Mouse (Mus musculus) adrenal gland (tissue): Measurements from ENCODE around the gene Iqce.
"Not testable (repeated sequence)": the region's sequence is repeated elsewhere in the genome, so short reads cannot be mapped to it uniquely, and the experiment has no call there.

Source experiments
- intact Hi-C: fragments of 180-260 bp; cut with DNase I; formaldehyde crosslinking; loops from one replicate; pipeline ENCODE4 v1.15.1; 2025

The Iqce gene

DNA sequence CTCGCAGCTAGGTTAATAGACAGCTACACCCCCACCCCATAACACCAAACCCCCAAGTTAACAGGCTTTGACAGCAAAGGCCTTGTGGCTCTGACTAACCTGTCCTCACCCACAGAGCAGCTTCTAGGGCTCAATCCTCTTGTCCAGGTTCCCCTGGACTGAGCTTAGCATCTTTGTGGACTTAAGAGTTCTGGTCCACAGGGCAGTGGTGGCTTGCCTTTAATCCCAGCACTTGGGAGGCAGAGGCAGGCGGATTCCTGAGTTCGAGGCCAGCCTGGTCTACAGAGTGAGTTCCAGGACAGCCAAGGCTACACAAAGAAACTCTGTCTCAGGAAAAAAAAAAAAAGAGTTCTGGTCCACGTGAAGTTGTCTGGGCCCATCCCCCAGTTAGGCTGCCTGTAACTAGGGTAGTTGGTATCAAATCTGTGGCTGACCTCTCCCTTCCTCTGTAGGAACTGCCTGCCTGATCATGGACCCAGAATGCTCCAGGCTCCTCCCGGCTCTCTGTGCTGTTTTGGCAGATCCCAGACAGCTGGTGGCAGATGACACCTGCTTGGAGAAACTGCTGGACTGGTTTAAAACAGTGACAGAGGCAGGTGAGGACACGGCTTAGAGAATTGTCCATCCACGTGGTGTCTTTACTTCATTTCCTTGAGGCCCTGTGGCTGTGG is 3.5 kb upstream of the Iqce start:
- intact Hi-C loops = loop anchor here (5.0 kb wide), 1 partner anchor 42 kb away; no protein-coding TSS in a partner anchor

DNA sequence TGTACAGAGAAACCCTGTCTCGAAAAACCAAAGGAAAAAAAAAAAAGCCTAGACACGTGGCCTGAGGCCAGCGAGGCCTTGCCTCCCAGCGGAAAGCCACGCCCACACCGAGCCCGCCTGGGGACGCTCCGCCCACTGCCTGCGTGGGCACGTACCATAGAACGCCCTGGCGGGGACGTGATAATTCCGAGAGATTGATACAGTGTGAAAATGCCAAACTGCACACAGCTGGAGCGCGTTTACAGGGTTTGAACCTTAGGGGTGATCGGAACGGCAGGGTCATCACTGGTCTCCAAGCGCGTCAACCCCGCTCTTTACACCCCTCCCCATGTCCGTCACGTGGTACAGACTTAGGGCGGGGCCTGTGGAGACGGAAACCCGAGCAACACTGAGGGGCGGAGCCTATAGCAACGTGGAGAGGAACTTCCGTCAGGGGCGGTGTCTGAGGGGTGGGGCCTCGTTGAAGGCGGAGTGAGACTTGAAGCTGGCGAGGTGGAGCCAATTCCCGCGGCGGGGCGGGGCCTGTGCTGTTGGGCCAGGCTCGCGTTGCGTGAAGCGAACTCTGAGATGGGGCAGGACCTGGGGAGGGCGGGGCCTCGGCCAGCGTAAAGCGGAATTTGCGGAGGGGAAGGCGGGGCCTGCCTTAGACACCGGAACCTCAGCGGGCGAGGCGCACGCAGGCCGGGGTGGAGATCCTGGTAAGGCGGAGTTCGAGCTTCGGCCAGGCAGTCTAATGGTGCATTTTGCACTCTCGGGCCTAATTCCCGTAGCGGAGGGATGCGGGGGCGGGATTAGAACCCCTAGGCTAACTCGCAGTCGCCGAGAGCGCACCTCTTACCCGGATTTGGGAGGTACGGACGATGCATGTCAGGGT is 2.4 kb upstream of the Iqce start, which contains the start of gene Brat1:
Brat1 (plus strand) TSS at position 634 of the 874 bp plus-strand sequence.
- intact Hi-C loops = loop anchor here (5.0 kb wide), 1 partner anchor 43 kb away; no protein-coding TSS in a partner anchor

DNA sequence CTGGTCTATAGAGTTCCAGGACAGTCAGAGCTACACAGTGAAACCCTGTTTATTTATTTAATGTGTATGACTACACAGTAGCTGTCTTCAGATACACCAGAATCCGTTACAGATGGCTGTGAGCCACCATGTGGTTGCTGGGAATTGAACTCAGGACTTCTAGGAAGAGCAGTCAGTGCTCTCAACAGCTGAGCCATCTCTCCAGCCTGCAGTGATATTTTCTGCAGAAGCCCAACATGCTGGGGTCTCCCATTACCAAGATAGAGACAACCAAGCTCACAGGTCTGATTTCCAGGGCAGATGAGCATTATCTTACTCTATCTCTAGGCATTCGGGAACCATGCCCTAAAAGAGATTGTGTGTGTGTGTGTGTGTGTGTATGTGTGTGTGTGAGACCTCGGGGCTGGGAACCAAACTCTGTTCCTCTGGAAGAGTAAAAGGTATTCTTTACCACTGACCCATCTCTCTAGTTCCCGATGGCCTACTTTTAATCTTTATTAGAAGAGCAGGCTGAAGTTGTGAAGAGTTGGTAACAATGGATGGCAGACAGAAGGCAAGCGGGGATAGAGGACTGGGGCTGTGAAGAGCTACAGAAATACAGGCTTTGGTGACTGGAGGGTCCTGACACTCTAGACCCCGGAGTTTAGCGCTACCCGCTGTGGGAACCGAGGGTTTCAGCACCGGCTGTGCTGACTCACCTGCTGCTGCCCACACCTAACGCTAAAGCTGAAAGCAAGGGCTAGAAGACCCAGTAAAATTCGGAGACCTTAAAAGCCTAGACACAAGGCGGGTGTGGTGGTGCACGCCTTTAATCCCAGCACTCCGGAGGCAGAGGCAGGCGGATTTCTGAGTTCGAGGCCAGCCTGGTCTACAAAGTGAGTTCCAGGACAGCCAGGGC is 1.6 kb upstream of the Iqce start:
- intact Hi-C loops = no loop called here

DNA sequence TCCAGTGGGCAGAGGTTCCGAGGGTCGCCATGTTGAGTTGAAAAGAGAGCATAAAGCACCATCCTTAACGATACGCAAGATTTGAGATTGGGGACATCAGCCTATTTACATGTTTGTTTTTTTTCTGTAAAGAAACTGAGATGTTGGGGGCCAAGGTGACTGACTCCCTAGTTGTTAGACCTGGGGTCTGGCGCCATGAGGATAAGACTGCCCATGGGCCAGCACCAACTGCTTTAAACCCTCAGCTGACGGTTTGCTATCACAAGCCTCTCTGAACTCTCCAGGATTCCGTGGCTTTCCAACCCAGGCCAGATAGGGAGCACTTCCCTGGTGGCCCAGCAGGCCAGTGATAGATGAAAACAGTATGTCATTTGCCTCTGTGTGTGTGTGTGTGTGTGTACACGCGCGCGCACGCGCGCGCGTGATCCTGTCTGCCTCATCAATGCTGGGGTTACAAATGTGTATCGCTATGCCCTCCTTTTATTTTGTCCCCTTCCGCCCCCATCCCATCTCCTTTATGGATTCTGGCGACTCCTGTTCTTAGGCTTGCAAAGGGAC is 519 bp upstream of the Iqce start:
- intact Hi-C loops = no loop called here

DNA sequence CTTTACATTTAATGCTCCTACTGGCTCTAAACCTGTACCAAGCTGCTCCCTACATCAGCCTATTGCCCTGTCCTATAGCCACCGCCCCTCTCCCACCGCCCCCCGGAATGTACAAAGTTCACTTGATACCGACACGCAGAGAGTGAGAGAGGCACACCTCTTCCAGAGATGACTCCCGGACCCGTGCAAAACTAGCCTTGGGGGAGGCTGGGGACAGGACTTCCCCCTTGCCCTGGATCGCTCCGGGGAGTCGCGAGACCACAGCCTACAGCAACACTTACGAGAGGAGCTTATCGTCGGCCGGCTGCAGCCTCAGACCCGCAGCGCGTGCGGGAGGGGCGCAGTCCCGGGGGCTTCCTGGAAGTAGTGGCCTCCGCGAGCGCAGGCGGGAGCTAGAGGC is 517 bp downstream of the Iqce start:
- intact Hi-C loops = no loop called here

DNA sequence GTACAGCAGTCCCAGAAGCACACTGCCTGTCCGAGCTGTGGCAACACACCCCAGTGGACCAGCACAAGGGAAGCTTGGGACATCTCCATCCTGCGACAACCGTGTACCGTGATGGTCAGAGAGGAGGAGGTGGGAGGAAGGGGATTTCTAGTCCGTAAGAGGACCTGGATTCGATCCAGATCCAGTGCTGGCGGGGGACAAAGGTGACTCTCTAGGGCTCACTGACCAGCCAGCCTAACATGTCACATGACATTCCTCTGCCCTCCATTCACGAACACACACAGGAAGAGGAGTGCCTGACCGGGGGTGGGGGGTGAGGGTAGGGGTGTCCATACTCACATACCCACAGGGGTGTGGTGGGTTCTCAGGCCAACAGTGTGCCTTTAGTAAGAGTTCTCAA is 2.4 kb downstream of the Iqce start:
- intact Hi-C loops = no loop called here

DNA sequence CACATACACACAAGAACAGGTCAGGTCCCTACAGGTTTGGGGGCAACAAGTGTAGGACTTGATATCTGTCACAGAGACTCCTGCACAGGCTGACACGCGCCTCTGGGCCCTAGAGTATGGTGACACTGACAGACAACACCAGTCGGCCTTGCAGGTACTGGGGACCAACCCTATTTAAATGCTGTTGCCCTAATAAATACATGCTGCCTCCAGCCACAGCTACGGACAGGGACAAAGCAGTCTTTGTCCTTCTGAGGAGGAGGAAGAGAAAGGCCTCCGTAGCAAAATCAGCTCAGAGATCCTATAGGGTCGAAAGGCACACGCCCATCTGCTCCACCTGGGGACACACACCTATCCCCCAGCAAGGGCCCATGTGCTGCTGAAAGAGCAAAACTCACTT is 6.2 kb downstream of the Iqce start:
- intact Hi-C loops = no loop called here

DNA sequence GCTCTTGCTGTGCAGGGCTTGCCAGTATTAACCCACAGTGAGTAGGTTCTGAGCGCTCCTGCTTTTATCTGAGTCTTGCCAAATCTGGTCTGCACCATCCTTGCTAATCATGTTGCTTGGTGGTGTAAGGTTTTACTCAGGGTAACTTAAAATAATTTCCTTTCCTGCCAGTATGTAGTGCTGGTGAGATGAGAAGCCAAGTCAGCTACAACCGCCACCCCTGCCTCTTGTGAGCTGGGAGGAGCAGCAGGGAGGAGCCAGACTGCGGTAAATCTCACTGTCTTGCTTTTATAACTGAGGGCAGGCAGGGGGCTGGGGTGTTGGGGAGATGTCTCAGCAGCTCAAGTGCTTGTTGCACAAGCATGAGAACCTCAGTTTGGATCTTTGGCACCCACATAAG is 13.7 kb downstream of the Iqce start:
- intact Hi-C loops = no loop called here

DNA sequence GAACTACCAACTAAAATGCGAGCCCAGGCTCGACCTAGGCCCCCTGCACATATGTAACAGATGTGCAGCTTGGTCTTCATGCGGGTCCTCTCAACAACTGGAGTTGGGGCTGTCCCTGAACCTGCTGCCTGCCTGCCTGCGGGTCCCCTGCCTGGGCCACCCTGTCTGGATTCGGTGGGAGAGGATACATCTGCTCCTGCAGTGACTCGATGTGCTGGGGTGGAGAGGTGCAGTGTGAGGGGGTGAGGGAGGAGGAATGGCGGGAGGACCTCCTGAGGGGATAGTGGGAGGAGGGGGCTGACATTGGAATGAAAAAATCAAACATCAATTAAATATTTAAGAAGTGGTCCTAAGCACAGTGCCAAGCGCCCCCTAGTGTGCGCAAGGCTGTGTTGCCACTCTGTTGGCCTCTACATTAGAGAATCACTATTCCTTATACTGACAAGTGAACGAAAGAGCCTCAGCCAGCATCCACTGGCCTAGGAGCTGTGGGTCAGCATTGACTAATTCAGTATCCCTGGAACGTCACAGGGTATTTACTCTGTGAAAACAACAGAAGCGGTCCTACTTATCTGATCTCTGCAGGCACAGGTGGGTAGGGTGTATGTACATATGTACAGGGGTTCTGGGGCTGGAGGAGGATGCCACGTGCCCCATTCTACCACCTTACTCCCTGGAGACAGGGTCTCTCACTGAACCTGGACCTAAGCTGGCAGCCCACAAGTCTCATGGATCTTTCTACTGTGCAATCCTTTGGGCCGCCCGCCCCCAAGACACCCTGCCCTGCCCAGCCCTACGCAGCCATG is 17.6 kb downstream of the Iqce start:
- intact Hi-C loops = loop anchor here (5.0 kb wide), 1 partner anchor 62 kb away; no protein-coding TSS in a partner anchor

DNA sequence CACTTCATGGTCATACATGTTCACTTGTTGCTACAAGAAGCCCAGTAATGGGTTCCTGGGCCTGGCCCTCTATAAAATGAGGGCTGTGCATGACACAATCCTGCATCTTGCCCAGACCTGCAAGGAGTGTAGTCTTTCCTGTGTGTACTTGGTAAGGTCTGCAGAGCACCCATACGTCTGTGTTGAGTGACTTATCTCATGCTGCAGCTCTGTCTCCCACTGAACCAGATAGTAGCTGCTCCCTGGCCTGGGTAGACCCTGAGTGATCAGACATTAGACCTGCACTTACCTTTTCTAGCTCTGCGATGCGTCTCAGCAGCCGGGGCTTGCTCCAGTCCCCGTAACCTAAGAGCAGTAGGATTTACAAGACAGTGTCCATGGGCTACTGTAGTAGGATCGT is 20.1 kb downstream of the Iqce start:
- intact Hi-C loops = loop anchor here (5.0 kb wide), 1 partner anchor 60 kb away; no protein-coding TSS in a partner anchor

DNA sequence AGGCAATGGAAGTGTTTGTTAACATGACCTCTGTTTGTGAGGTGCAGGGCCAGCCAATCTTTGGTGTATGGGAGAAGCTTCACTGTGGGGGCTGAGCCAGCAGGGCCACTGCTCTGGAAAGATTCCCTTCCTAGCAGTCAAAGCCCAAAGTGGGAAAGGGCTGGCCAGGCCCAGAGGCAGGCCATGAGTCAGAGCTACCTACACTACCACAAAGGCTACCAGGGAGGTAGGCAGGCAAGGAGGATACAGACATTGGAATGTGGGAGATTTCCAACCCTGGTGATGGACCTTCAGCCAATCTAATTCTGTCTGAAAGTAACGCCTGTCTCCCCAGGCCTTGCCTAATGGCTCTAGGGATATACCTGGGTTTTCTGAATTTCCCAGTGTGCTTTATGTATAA is 21.2 kb downstream of the Iqce start:
- intact Hi-C loops = loop anchor here (5.0 kb wide), 1 partner anchor 59 kb away; no protein-coding TSS in a partner anchor

DNA sequence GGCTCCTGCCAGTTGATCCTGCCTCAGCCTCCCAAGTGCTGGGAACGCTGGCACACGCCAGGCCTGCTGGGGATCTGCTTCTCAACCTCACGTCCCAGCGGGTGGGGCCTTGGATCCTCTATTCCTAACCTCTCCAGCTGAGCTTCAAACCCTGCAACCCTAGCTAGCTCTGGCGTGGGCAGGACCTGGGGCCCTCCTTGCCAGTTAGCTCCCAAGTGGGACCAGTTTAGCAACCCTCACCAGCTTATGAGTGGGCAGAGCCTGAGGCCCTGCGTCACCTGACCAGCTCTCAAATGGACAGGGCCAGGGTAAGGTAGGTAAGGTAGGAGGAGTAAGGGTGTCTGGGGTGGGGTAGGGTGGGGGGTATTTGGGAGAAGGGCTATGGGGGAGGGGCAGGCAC is 22.1 kb downstream of the Iqce start:
- intact Hi-C loops = loop anchor here (5.0 kb wide), 1 partner anchor 58 kb away; no protein-coding TSS in a partner anchor

DNA sequence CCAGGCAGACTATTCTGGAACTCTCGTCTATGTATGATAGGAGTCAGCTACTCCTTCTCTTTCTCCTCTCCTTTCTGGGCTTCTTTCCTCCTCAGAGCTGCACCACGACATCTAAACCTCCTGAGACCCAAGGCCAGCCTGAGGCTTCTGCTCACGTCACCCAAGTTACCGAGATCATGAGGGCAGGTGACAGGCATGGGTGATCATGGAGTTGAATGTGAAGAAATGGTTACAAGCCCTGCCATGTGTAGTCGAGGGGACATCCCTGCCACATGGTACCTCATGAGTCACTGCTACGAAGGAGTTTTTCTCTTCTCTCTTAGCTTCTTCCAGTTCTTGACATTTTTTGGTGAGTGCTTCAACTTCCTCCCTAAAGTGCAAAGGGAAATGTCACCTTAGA is 25.0 kb downstream of the Iqce start:
- intact Hi-C loops = no loop called here

DNA sequence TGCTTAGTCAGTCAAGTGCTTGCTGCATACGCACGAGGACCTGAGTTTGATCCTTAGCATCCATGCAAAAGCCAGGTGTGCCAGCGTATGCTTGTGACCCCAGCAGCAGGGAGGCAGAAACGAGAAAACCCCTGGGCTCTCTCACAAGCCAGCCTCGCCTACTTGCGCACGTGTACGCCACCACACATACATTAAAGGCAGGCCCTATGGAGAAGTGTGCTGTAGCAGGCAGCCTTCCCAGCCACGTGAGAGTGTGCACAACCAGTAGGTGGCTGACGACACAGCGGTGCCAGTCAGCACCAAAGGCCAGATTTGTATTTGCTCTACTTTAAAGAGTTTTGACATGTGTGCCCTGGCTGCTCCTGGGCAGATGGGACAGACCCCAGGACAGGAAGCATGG is 26.5 kb downstream of the Iqce start:
- intact Hi-C loops = no loop called here

DNA sequence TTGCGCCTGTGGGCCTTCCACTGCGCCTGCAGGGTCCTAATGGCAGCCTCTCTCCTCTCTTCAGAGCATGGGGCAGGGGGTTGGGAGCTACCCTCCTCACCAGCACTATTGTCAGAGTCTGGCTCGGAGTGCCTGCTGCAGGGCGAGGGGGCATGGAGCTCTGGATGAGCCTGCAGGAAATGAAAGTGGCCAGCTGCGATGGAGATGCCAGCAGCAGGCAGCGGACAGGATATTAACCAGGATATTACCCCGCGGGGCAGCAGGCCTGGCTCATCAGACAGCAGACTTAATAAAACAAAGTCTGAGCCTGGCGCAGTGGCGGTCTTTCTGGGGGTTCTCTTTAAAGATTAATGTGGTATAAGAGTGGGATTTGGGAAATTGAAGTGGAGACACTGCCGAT is 27.1 kb downstream of the Iqce start:
- intact Hi-C loops = no loop called here

DNA sequence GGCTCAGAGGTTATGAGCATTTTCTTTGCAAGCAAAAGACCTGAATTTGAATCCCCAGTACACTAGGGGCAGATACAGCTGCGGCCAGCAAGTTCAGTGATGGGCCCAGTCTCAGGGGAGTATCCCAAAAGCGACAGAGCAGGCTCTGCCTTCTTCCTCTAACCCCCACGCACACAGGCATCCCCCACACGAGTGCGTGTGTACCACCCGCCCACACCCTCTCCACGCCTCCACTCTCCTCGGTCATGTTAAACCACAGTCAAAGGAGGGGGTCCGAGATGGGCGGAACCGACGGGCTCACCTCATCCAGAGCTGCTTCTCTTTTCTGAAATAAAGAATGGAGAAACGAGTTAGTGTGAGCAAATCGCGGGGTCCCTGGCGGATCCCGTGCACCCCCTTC is 28.1 kb downstream of the Iqce start:
- intact Hi-C loops = no loop called here

DNA sequence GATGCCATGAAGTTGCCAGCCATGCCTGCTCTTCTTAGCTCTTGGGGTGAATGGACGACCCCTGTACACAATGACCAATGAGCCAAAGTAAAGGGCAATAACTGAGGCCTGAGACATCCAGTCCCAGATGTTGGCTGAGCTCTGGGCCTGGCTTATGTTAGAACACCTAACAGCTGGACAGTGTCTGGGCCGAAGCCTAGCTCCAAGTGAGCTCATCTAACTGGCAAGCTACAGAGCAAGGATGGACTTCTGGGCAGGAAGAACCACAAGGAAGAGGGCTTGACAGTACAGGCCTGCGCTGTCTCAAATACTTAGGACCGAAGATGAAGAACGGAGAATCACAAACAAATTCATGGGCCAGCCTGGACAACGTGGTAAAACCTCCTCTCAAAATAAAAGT is 29.6 kb downstream of the Iqce start:
- intact Hi-C loops = not testable (repeated sequence)

DNA sequence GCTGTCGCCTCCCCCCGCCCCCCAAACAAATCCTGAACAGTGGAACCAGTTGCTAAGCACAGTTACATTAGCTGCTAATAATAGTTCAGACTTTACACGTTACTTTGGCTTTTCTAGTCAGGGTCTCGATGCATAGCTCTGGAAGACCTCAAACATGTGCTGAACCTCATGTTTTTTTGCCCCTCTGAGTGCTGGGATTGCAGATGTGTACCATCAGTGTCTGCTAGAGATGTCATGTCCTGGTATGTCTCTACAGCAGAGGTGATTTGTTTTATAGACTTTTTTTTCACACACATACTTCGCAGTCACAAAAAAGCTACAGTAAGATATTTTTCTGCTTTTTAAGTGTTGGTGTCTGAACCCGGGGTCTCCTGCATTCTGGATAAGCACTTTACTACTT is 30.1 kb downstream of the Iqce start:
- intact Hi-C loops = no loop called here

DNA sequence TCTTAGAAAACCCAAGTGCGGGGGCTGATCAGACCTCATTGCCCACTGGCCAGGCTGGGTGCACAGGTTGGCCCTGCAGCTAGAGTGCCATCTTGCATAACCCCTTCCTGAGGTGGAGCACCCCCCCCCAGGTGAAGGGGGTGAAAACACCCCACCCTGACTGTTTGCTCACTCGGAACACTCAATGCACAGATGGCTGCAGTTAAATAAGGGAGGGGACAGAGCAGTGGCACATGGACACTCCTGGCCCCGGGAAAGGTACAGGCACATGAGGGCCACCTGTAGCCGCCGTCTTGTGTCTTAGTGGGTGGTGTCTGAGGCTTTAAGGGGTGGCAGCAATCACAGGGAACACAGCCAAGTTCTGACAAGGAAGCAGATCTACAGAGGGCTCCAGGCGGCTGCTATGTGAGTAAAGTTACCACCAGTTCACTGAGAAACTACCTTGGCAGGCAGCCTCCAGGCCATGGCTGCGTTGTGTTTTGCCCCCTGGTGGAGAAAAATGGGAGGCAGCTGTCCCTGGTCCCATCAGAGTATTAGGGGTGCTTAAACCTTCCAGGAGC is 38.5 kb downstream of the Iqce start:
- intact Hi-C loops = no loop called here
